Mouse (Mus musculus): Measurements from ENCODE around the gene Brd4. TPM values are rescaled to one million over a fixed set of nuclear protein-coding genes. Genes with fewer than 3 reads are reported as not detected.

Brd4 gene
- polyA plus RNA-seq, 1 experiment from 2014 or later, result 55.5 TPM

DNA sequence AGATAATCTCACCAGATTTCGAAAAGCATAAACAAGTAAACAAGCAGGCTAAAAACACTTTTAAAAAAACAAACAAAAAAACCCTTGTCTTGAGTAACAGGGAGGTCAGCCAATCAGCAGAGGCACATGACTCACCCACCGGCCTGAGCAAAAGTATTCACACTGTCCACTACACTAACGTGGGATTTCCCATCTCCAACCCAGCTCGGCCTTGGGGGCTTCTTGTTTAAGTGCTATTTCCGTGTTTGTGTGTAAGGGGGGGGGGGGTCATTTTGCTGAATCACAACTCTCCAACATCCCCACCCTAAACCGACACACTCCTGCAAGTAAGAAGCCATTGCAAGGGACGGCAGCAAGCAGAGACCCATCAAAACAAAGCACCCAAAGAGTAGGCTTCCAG, 1.2 kb downstream of the Brd4 start:
- Histone ChIP-seq H3K4me3 (replicated peaks; ENCODE audit: low read depth, low read length) (peak overlapping the region; percentile 96), H3K27me3 (ENCODE audit: insufficient read depth, low read length) (no peaks in the 10 kb centered on the region), H3K9ac (ENCODE audit: low read depth, low read length) (peak overlapping the region; percentile 99), H3K4me1 (replicated peaks; ENCODE audit: insufficient read depth, low read length) (peaks cover 6% of the 10 kb centered on the region; the same call in 1 of the 2 replicates), H3K9me3 (replicated peaks; ENCODE audit: low read length) (no peaks in the 10 kb centered on the region), H3K36me3 (ENCODE audit: insufficient read depth, low read length) (no peaks in the 10 kb centered on the region), H3K4me2 (ENCODE audit: low read length) (peak overlapping the region; percentile 77), H3K27ac (peak overlapping the region; percentile 100)
- DNase-seq (ENCODE audit: low spot score) (peak; percentile 65), ATAC-seq (replicated peaks; ENCODE audit: low FRiP score, low read depth) (no peak)
- TF ChIP-seq CTCF (IDR thresholded peaks at IDR 0.05; ENCODE audit: low read depth), result no peak
- 12% methylated on average over 7 of the region's 7 CpGs for WGBS

DNA sequence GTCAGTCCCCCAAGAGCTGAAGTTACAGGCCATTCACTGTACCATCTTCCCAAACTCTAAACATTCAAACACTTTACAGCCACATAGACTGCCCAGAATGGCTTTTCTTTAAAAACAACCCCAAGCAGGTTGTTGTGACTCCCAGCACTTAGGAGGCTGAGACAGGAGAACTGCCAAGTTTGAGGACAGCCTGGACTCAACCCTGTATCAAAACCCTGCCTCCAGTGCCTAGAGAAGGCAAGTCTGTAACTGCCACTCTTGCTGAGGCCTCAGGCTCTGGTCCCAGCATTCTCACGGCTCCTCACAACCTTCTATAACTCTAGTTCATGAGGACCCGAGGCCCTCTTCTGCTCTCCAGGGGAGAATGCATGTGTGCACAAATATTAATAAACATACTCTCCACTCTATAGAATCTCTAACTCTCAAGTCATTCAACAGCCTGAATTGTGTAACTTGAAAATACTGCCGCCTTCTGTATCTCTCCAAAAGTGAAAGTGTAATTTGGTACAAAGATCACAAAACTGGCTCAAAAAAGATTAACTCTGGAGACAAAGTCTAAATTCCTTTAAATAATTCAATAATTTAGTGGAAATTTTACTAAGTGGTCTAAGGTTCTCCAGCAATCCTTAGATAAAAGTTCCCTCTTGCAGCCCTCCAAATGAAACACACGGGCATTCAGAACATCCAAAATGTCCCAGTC, 2.8 kb downstream of the Brd4 start:
- Histone ChIP-seq H3K36me3 (ENCODE audit: insufficient read depth, low read length) (no peaks in the 10 kb centered on the region), H3K27me3 (ENCODE audit: insufficient read depth, low read length) (no peaks in the 10 kb centered on the region), H3K9ac (ENCODE audit: low read depth, low read length) (no peak overlapping the region), H3K9me3 (replicated peaks; ENCODE audit: low read length) (no peaks in the 10 kb centered on the region), H3K4me2 (ENCODE audit: low read length) (no peak overlapping the region; the same call in 1 of the 2 replicates), H3K27ac (no peak overlapping the region), H3K4me3 (replicated peaks; ENCODE audit: low read depth, low read length) (no peak overlapping the region), H3K4me1 (replicated peaks; ENCODE audit: insufficient read depth, low read length) (peaks cover 6% of the 10 kb centered on the region; the same call in 1 of the 2 replicates)
- no peak for ATAC-seq (replicated peaks; ENCODE audit: low FRiP score, low read depth)
- DNase-seq (ENCODE audit: low spot score), result no peak
- TF ChIP-seq CTCF (IDR thresholded peaks at IDR 0.05; ENCODE audit: low read depth), result no peak
- 62% methylated on average over 4 of the region's 4 CpGs for WGBS

DNA sequence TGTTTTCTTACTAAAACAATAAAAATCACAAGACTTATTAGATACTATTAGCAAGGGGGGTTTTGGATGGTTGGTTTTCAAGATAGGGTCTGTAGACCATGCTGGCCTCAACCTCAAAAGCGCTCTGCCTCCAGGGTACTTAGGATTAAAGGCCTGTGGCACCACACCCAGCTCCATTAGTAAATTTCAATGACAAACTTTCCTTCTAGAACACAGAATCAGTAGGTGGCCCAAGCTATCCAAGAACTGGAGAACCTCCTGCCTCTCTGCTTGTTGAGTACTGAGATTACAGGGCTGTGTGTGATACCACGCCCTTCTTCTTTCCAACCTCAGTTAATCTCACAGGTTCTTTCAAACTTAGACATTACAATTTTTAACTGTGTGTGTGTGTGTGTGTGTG, 3.4 kb downstream of the Brd4 start:
- 74% methylated on average over 2 of the region's 2 CpGs for WGBS

DNA sequence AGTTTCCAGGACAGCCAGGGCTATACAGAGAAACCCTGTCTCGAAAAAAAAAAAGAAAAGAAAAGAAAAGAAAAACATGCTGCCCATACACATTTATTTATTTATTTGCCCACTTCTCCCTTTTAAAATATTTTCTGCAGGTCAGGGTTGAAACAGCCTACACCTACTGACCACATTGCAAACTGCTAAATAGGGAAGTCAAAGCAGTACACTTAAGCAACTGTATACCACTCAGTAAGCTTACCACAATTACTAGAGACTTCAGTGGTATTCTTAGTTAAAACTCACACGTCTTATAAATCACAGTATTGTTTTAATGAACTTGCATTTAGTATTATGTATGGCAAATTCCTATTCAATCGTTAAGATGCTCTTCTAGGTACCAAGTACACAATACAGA, 3.9 kb downstream of the Brd4 start:
- TF ChIP-seq CTCF (IDR thresholded peaks at IDR 0.05; ENCODE audit: low read depth), result no peak
- no peak for DNase-seq (ENCODE audit: low spot score)
- 80% methylated on average over 3 of the region's 3 CpGs for WGBS

More for the DNA sequence above, 3.4 kb downstream of the Brd4 start:
- no peaks in the 10 kb centered on the region for H3K9me3 ChIP-seq (replicated peaks; ENCODE audit: low read length)
- no peak overlapping the region for H3K27ac ChIP-seq
- DNase-seq (ENCODE audit: low spot score) (no peak), ATAC-seq (replicated peaks; ENCODE audit: low FRiP score, low read depth) (no peak)
- H3K4me2 ChIP-seq (ENCODE audit: low read length), result no peak overlapping the region
- TF ChIP-seq CTCF (IDR thresholded peaks at IDR 0.05; ENCODE audit: low read depth), result no peak
- no peak overlapping the region for H3K4me3 ChIP-seq (replicated peaks; ENCODE audit: low read depth, low read length)
- H3K9ac ChIP-seq (ENCODE audit: low read depth, low read length), result no peak overlapping the region
- no peaks in the 10 kb centered on the region for H3K27me3 ChIP-seq (ENCODE audit: insufficient read depth, low read length)
- no peaks in the 10 kb centered on the region for H3K36me3 ChIP-seq (ENCODE audit: insufficient read depth, low read length)
- peaks cover 6% of the 10 kb centered on the region; the same call in 1 of the 2 replicates for H3K4me1 ChIP-seq (replicated peaks; ENCODE audit: insufficient read depth, low read length)

DNA sequence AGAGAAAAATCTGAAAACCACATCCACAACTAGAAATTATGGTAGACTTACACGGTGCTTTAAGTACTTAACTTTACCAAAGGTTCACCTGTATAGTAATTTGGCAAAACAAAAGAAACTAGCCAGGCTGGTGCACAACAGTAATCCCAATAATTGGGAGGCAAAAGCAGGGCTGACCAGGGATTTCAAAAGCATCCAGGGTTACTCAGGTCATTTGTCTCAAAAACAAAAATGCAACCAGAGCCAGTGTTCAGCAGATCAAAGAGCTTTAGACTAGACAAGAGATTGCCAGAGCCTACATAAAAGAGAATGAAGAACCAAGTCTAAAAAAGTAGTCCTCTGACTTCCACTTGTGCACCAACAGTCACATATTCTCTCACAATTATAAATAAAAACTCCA, 7.3 kb downstream of the Brd4 start:
- 91% methylated on average over 1 of the region's 1 CpGs for WGBS
- no peak for TF ChIP-seq CTCF (IDR thresholded peaks at IDR 0.05; ENCODE audit: low read depth)
- Histone ChIP-seq H3K9me3 (replicated peaks; ENCODE audit: low read length) (no peaks in the 10 kb centered on the region), H3K4me1 (replicated peaks; ENCODE audit: insufficient read depth, low read length) (no peaks in the 10 kb centered on the region), H3K9ac (ENCODE audit: low read depth, low read length) (no peak overlapping the region), H3K36me3 (ENCODE audit: insufficient read depth, low read length) (no peaks in the 10 kb centered on the region), H3K27me3 (ENCODE audit: insufficient read depth, low read length) (no peaks in the 10 kb centered on the region), H3K4me3 (replicated peaks; ENCODE audit: low read depth, low read length) (no peak overlapping the region), H3K27ac (no peak overlapping the region), H3K4me2 (ENCODE audit: low read length) (no peak overlapping the region)
- ATAC-seq (replicated peaks; ENCODE audit: low FRiP score, low read depth) (no peak), DNase-seq (ENCODE audit: low spot score) (no peak)

More for the DNA sequence above, 3.9 kb downstream of the Brd4 start:
- H3K36me3 ChIP-seq (ENCODE audit: insufficient read depth, low read length), result no peaks in the 10 kb centered on the region
- H3K9me3 ChIP-seq (replicated peaks; ENCODE audit: low read length), result no peaks in the 10 kb centered on the region
- ATAC-seq (replicated peaks; ENCODE audit: low FRiP score, low read depth), result no peak
- peaks cover 5% of the 10 kb centered on the region; the same call in 1 of the 2 replicates for H3K4me1 ChIP-seq (replicated peaks; ENCODE audit: insufficient read depth, low read length)
- no peaks in the 10 kb centered on the region for H3K27me3 ChIP-seq (ENCODE audit: insufficient read depth, low read length)
- no peak overlapping the region for H3K4me2 ChIP-seq (ENCODE audit: low read length)
- no peak overlapping the region for H3K4me3 ChIP-seq (replicated peaks; ENCODE audit: low read depth, low read length)
- H3K9ac ChIP-seq (ENCODE audit: low read depth, low read length), result no peak overlapping the region
- H3K27ac ChIP-seq, result no peak overlapping the region

DNA sequence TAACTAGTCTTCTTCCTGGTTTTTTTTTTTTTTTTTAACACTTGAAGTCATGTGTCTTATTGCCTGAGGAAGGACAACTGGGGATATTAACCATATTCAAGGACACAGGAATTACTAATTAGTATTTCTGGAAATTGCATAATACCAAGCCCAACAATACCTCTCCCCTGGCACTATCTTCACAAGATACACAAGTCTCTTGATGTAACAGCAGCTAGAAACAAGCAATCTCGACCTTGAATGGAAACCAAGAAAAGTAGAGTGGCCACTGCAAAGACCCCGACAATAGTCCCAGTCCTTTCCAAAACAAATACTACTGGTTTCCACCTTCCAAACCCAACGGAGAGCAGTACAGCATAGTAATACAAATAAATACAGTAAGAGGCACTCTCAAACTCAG, 9.0 kb downstream of the Brd4 start:
- 83% methylated on average over 3 of the region's 3 CpGs for WGBS

More for the DNA sequence above, 9.0 kb downstream of the Brd4 start:
- H3K36me3 ChIP-seq (ENCODE audit: insufficient read depth, low read length), result no peaks in the 10 kb centered on the region
- no peak for TF ChIP-seq CTCF (IDR thresholded peaks at IDR 0.05; ENCODE audit: low read depth)
- no peaks in the 10 kb centered on the region for H3K9me3 ChIP-seq (replicated peaks; ENCODE audit: low read length)
- no peak overlapping the region for H3K4me2 ChIP-seq (ENCODE audit: low read length)
- no peak overlapping the region for H3K4me3 ChIP-seq (replicated peaks; ENCODE audit: low read depth, low read length)
- ATAC-seq (replicated peaks; ENCODE audit: low FRiP score, low read depth) (no peak), DNase-seq (ENCODE audit: low spot score) (no peak)
- H3K27ac ChIP-seq, result no peak overlapping the region
- H3K9ac ChIP-seq (ENCODE audit: low read depth, low read length), result no peak overlapping the region
- no peaks in the 10 kb centered on the region for H3K4me1 ChIP-seq (replicated peaks; ENCODE audit: insufficient read depth, low read length)
- no peaks in the 10 kb centered on the region for H3K27me3 ChIP-seq (ENCODE audit: insufficient read depth, low read length)
